Mouse (Mus musculus): Measurements from ENCODE around the gene Tbc1d22a. TPM values are rescaled to one million over a fixed set of nuclear protein-coding genes. Genes with fewer than 3 reads are reported as not detected.
A peak's percentile ranks its signal among the peaks of the same experiment; 100 is the strongest.

Gene Tbc1d22a
- polyA plus RNA-seq, 1 experiment, result not detected

GRCm38 (mm10) chr15:86276538-86277264 lies 62.4 kb downstream of the Tbc1d22a start:
- Histone ChIP-seq H3K4me1 (ENCODE audit: control insufficient read depth, insufficient read depth, low read length) (peaks cover 39% of the 10 kb centered on the region), H3K4me3 (ENCODE audit: insufficient read depth, low read depth, low read length) (no peak overlapping the region), H3K27ac (ENCODE audit: insufficient read depth, low read depth, low read length) (no peak overlapping the region)
- no peak for TF ChIP-seq CTCF (IDR thresholded peaks at IDR 0.05; ENCODE audit: insufficient read depth, low read depth, low read length)
- TF ChIP-seq POLR2A (IDR thresholded peaks at IDR 0.05; ENCODE audit: insufficient read depth, low read depth, low read length), result no peak
- WGBS, result 49% methylated on average over 11 of the region's 11 CpGs

GRCm38 (mm10) chr15:86277428-86277827 lies 63.2 kb downstream of the Tbc1d22a start:
- H3K4me3 ChIP-seq (ENCODE audit: insufficient read depth, low read depth, low read length), result 0 out of 2 replicates have a peak overlapping the region, but pooled peaks have one; percentile 0
- peak overlapping the region; percentile 82 for H3K27ac ChIP-seq (ENCODE audit: insufficient read depth, low read depth, low read length)
- H3K4me1 ChIP-seq (ENCODE audit: control insufficient read depth, insufficient read depth, low read length), result peaks cover 39% of the 10 kb centered on the region
- no peak for TF ChIP-seq POLR2A (IDR thresholded peaks at IDR 0.05; ENCODE audit: insufficient read depth, low read depth, low read length)
- TF ChIP-seq CTCF (IDR thresholded peaks at IDR 0.05; ENCODE audit: insufficient read depth, low read depth, low read length), result no peak
- 29% methylated on average over 15 of the region's 15 CpGs for WGBS

GRCm38 (mm10) chr15:86279059-86279974 lies 65.1 kb downstream of the Tbc1d22a start:
- 64% methylated on average over 14 of the region's 14 CpGs for WGBS
- no peak overlapping the region for H3K4me3 ChIP-seq (ENCODE audit: insufficient read depth, low read depth, low read length)
- H3K4me1 ChIP-seq (ENCODE audit: control insufficient read depth, insufficient read depth, low read length), result peaks cover 45% of the 10 kb centered on the region
- TF ChIP-seq CTCF (IDR thresholded peaks at IDR 0.05; ENCODE audit: insufficient read depth, low read depth, low read length), result no peak
- no peak for TF ChIP-seq POLR2A (IDR thresholded peaks at IDR 0.05; ENCODE audit: insufficient read depth, low read depth, low read length)
- H3K27ac ChIP-seq (ENCODE audit: insufficient read depth, low read depth, low read length), result no peak overlapping the region

GRCm38 (mm10) chr15:86280137-86280536 lies 65.9 kb downstream of the Tbc1d22a start:
- Histone ChIP-seq H3K4me1 (ENCODE audit: control insufficient read depth, insufficient read depth, low read length) (peaks cover 46% of the 10 kb centered on the region), H3K27ac (ENCODE audit: insufficient read depth, low read depth, low read length) (no peak overlapping the region), H3K4me3 (ENCODE audit: insufficient read depth, low read depth, low read length) (no peak overlapping the region)
- TF ChIP-seq CTCF (IDR thresholded peaks at IDR 0.05; ENCODE audit: insufficient read depth, low read depth, low read length), result no peak
- no peak for TF ChIP-seq POLR2A (IDR thresholded peaks at IDR 0.05; ENCODE audit: insufficient read depth, low read depth, low read length)
- WGBS, result 79% methylated on average over 4 of the region's 4 CpGs

GRCm38 (mm10) chr15:86283238-86283637 lies 69.0 kb downstream of the Tbc1d22a start:
- Histone ChIP-seq H3K4me3 (ENCODE audit: insufficient read depth, low read depth, low read length) (no peak overlapping the region), H3K4me1 (ENCODE audit: control insufficient read depth, insufficient read depth, low read length) (peaks cover 23% of the 10 kb centered on the region), H3K27ac (ENCODE audit: insufficient read depth, low read depth, low read length) (no peak overlapping the region)
- WGBS, result 91% methylated on average over 1 of the region's 1 CpGs
- TF ChIP-seq CTCF (IDR thresholded peaks at IDR 0.05; ENCODE audit: insufficient read depth, low read depth, low read length) (no peak), POLR2A (IDR thresholded peaks at IDR 0.05; ENCODE audit: insufficient read depth, low read depth, low read length) (no peak)

GRCm38 (mm10) chr15:86285296-86285695 lies 71.0 kb downstream of the Tbc1d22a start:
- no peak for TF ChIP-seq CTCF (IDR thresholded peaks at IDR 0.05; ENCODE audit: insufficient read depth, low read depth, low read length)
- TF ChIP-seq POLR2A (IDR thresholded peaks at IDR 0.05; ENCODE audit: insufficient read depth, low read depth, low read length), result no peak
- 90% methylated on average over 2 of the region's 2 CpGs for WGBS
- Histone ChIP-seq H3K4me1 (ENCODE audit: control insufficient read depth, insufficient read depth, low read length) (peaks cover 10% of the 10 kb centered on the region), H3K27ac (ENCODE audit: insufficient read depth, low read depth, low read length) (no peak overlapping the region), H3K4me3 (ENCODE audit: insufficient read depth, low read depth, low read length) (no peak overlapping the region)

- no peak for TF ChIP-seq CTCF (IDR thresholded peaks at IDR 0.05; ENCODE audit: insufficient read depth, low read depth, low read length)
- no peak for TF ChIP-seq POLR2A (IDR thresholded peaks at IDR 0.05; ENCODE audit: insufficient read depth, low read depth, low read length)
- Histone ChIP-seq H3K4me3 (ENCODE audit: insufficient read depth, low read depth, low read length) (no peak overlapping the region), H3K4me1 (ENCODE audit: control insufficient read depth, insufficient read depth, low read length) (peaks cover 3% of the 10 kb centered on the region; the same call in 1 of the 2 replicates), H3K27ac (ENCODE audit: insufficient read depth, low read depth, low read length) (no peak overlapping the region)
- 95% methylated on average over 3 of the region's 3 CpGs for WGBS
Measured at GRCm38 (mm10) chr15:86290074-86290473, 75.8 kb downstream of the Tbc1d22a start.

- no peak overlapping the region for H3K27ac ChIP-seq (ENCODE audit: insufficient read depth, low read depth, low read length)
- H3K4me3 ChIP-seq (ENCODE audit: insufficient read depth, low read depth, low read length), result no peak overlapping the region
- 86% methylated on average over 6 of the region's 6 CpGs for WGBS
- H3K4me1 ChIP-seq (ENCODE audit: control insufficient read depth, insufficient read depth, low read length), result peaks cover 5% of the 10 kb centered on the region
- TF ChIP-seq CTCF (IDR thresholded peaks at IDR 0.05; ENCODE audit: insufficient read depth, low read depth, low read length), result no peak
- TF ChIP-seq POLR2A (IDR thresholded peaks at IDR 0.05; ENCODE audit: insufficient read depth, low read depth, low read length), result no peak
Measured at GRCm38 (mm10) chr15:86292288-86292687, 78.0 kb downstream of the Tbc1d22a start.

GRCm38 (mm10) chr15:86294426-86294825 lies 80.2 kb downstream of the Tbc1d22a start:
- TF ChIP-seq POLR2A (IDR thresholded peaks at IDR 0.05; ENCODE audit: insufficient read depth, low read depth, low read length) (no peak), CTCF (IDR thresholded peaks at IDR 0.05; ENCODE audit: insufficient read depth, low read depth, low read length) (no peak)
- 86% methylated on average over 3 of the region's 3 CpGs for WGBS
- Histone ChIP-seq H3K27ac (ENCODE audit: insufficient read depth, low read depth, low read length) (no peak overlapping the region), H3K4me1 (ENCODE audit: control insufficient read depth, insufficient read depth, low read length) (peaks cover 5% of the 10 kb centered on the region), H3K4me3 (ENCODE audit: insufficient read depth, low read depth, low read length) (no peak overlapping the region)

Measured in olfactory bulb, adult 2 months (tissue).